Mouse (Mus musculus): Measurements from ENCODE around the gene Atp6v1e2.

GRCm38 (mm10) chr17:86915540-86915939, 32.2 kb downstream of the Atp6v1e2 start:
- 0 out of 2 replicates have a peak, but pooled peaks have one; percentile 37 for TF ChIP-seq CTCF (IDR thresholded peaks at IDR 0.05; ENCODE audit: low read depth)
- no peak for TF ChIP-seq EP300 (IDR thresholded peaks at IDR 0.05; ENCODE audit: low read depth)

Measured in liver, embryonic 14.5 days (tissue).